Mouse (Mus musculus) lung, adult 2 months (tissue): Measurements from ENCODE around the gene Pfas.

Experiments used
- CTCF ChIP-seq: fragments of 200-500 bp; IDR thresholded peaks from 2 replicates; pipeline ENCODE4 v1.5.1; 2011; ENCODE audit warnings: mild to moderate bottlenecking, low read length, control low read depth; ENCODE audit not compliant: insufficient read depth
- POLR2A ChIP-seq: fragments of 200-500 bp; IDR thresholded peaks from 2 replicates; pipeline ENCODE4 v1.6.1; 2011; ENCODE audit warnings: low read depth, mild to moderate bottlenecking, control low read depth, low read length, borderline replicate concordance; ENCODE audit errors: extremely low read depth

- TF ChIP-seq POLR2A (no peak), CTCF (no peak)
These were observed 25.3 kb upstream of the Pfas start for GRCm38 (mm10) chr11:69033552-69033951.
